Mouse (Mus musculus): ENCODE measurements around the gene Tmub1.

DNA sequence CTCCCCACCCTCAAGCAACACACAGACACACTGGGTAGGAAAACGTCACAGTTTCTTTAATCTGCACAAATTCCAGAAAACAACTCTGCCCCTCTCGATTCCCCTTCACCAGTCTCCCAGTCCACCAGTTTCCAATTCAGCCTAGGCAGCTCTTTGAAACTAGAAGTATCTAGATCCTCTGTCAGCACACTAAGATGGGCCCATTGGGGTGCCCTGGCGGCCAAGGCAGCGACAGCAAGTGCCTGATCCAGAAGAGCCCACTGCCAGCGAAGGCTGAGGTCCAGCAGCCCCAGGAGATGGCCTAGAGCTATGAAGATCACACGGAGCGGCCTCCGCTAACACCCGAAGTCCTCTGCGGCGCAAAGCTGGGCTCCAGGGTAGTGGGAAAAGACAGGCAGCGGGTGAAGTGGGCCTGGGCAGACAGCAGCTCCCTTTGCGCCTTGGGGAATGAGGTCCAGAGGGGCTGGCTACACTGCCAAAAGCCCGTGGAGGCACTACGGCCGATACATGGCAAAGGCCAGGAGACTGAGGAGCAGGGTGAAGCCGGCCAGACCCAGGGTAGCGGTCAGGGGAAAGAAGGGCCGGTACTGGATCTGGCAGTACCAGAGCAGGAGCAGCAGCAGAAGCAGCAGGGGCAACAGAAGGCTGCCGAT lies 2.1 kb downstream of the Tmub1 start:
- TF ChIP-seq POLR2A (IDR thresholded peaks at IDR 0.05; ENCODE audit: borderline replicate concordance, extremely low read depth, low read depth, low read length) (no peak), CTCF (IDR thresholded peaks at IDR 0.05; ENCODE audit: insufficient read depth, low read length) (no peak)

Measured in lung, adult 2 months (tissue).